Mouse (Mus musculus) adipocyte (in vitro differentiated cells): ENCODE results near the gene Sytl3.

ENCODE experiments used
- DNase-seq: peaks from one replicate; pipeline ENCODE4 v3.0.0-alpha.2; 2016; ENCODE audit warnings: low spot score

The Sytl3 gene

GRCm38 (mm10) chr17:6757902-6758301 is 99.0 kb downstream of the Sytl3 start:
- DNase-seq, result no peak

- DNase-seq, result no peak
Measured at GRCm38 (mm10) chr17:6758845-6759244, 100.0 kb downstream of the Sytl3 start.

GRCm38 (mm10) chr17:6759717-6760292 is 100.9 kb downstream of the Sytl3 start:
- no peak for DNase-seq

GRCm38 (mm10) chr17:6763513-6764226 is 104.8 kb downstream of the Sytl3 start:
- no peak for DNase-seq

GRCm38 (mm10) chr17:6764227-6764593 is 105.3 kb downstream of the Sytl3 start:
- DNase-seq, result no peak

- DNase-seq, result peak; percentile 62
Measured at GRCm38 (mm10) chr17:6764730-6765129, 105.8 kb downstream of the Sytl3 start.

- no peak for DNase-seq
Measured at GRCm38 (mm10) chr17:6765886-6766285, 107.0 kb downstream of the Sytl3 start.

GRCm38 (mm10) chr17:6766823-6767222 is 107.9 kb downstream of the Sytl3 start:
- no peak for DNase-seq

GRCm38 (mm10) chr17:6767771-6768170 is 108.9 kb downstream of the Sytl3 start:
- DNase-seq, result no peak

- DNase-seq, result peak; percentile 21
Measured at GRCm38 (mm10) chr17:6768301-6768788, 109.5 kb downstream of the Sytl3 start.

- DNase-seq, result no peak
Measured at GRCm38 (mm10) chr17:6769602-6770001, 110.7 kb downstream of the Sytl3 start.

GRCm38 (mm10) chr17:6771661-6772489 is 113.0 kb downstream of the Sytl3 start:
- DNase-seq, result no peak

GRCm38 (mm10) chr17:6772490-6772773 is 113.5 kb downstream of the Sytl3 start:
- no peak for DNase-seq

GRCm38 (mm10) chr17:6773249-6773966 is 114.5 kb downstream of the Sytl3 start:
- DNase-seq, result no peak

- DNase-seq, result no peak
Measured at GRCm38 (mm10) chr17:6775221-6775620, 116.3 kb downstream of the Sytl3 start.

GRCm38 (mm10) chr17:6775671-6776070 is 116.8 kb downstream of the Sytl3 start:
- no peak for DNase-seq

- no peak for DNase-seq
Measured at GRCm38 (mm10) chr17:6776123-6776522, 117.2 kb downstream of the Sytl3 start.

GRCm38 (mm10) chr17:6776576-6776975 is 117.7 kb downstream of the Sytl3 start:
- DNase-seq, result no peak

GRCm38 (mm10) chr17:6777061-6777460 is 118.2 kb downstream of the Sytl3 start:
- no peak for DNase-seq

GRCm38 (mm10) chr17:6777629-6778331 is 118.9 kb downstream of the Sytl3 start:
- no peak for DNase-seq

GRCm38 (mm10) chr17:6778332-6778683 is 119.4 kb downstream of the Sytl3 start:
- peak; percentile 83 for DNase-seq
